Mouse (Mus musculus): ENCODE measurements around the gene Med20.

- no peak for TF ChIP-seq CTCF (IDR thresholded peaks at IDR 0.05; ENCODE audit: control insufficient read depth, insufficient read depth, insufficient replicate concordance, low read depth, low read length)
- TF ChIP-seq POLR2A (IDR thresholded peaks at IDR 0.05; ENCODE audit: control insufficient read depth, low read depth, low read length), result no peak
These were observed 44.3 kb downstream of the Med20 start for GRCm38 (mm10) chr17:47655697-47656096.
